Mouse (Mus musculus) limb, embryonic 11.5 days (tissue): Measurements from ENCODE around the gene Atp5l. TPM values are rescaled to one million over a fixed set of nuclear protein-coding genes. Genes with fewer than 3 reads are reported as not detected.

ENCODE experiments used
- ATAC-seq: fragments of 200-750 bp; cut with Nextera tagmentation; 2 replicates; pipeline ENCODE4 v1.8.0; 2017; ENCODE audit warnings: low read depth; ENCODE audit not compliant: insufficient number of reproducible peaks, low FRiP score, low TSS enrichment
- DNase-seq: peaks from one replicate; pipeline ENCODE4 v3.0.0-alpha.2; 2015; ENCODE audit warnings: low spot score
- H3K27ac ChIP-seq: fragments of 300-500 bp; sonication (generic); replicated peaks from 2 replicates; pipeline ENCODE4 v1.5.1; 2014; ENCODE audit warnings: low read depth, mild to moderate bottlenecking, low read length
- H3K27me3 ChIP-seq: fragments of 300-500 bp; sonication (generic); 2 replicates; pipeline ENCODE4 v1.6.1; 2014; ENCODE audit warnings: mild to moderate bottlenecking, low read length, mixed read lengths; ENCODE audit not compliant: control insufficient read depth, insufficient read depth
- H3K36me3 ChIP-seq: fragments of 300-500 bp; sonication (generic); 2 replicates; pipeline ENCODE4 v1.6.1; 2014; ENCODE audit warnings: mild to moderate bottlenecking, low read length, moderate library complexity, mixed read lengths; ENCODE audit not compliant: control insufficient read depth, insufficient read depth
- H3K4me1 ChIP-seq: fragments of 300-500 bp; sonication (generic); 2 replicates; pipeline ENCODE4 v1.6.1; 2014; ENCODE audit warnings: low read length, mixed read lengths; ENCODE audit not compliant: control insufficient read depth, insufficient read depth
- H3K4me2 ChIP-seq: fragments of 300-500 bp; sonication (generic); 2 replicates; pipeline ENCODE4 v1.6.1; 2014; ENCODE audit warnings: low read depth, mild to moderate bottlenecking, moderate library complexity; ENCODE audit not compliant: severe bottlenecking
- H3K4me3 ChIP-seq: fragments of 300-500 bp; sonication (generic); 2 replicates; pipeline ENCODE4 v1.5.1; 2014; ENCODE audit warnings: low read depth, low read length
- H3K9ac ChIP-seq: fragments of 300-500 bp; sonication (generic); 2 replicates; pipeline ENCODE4 v1.6.1; 2014; ENCODE audit warnings: mild to moderate bottlenecking, low read length
- H3K9me3 ChIP-seq: fragments of 300-500 bp; sonication (generic); 2 replicates; pipeline ENCODE4 v1.6.1; 2016; ENCODE audit warnings: low read length; ENCODE audit not compliant: control insufficient read depth
- WGBS: fragments of 180-500 bp; shearing (Covaris S2); extraction: QIAGEN DNeasy Blood & Tissue Kit; methylation state at CpG from one replicate; pipeline ENCODE4 v1.1.7; 2014; 5-methylcytosine and 5-hydroxymethylcytosine counted together
- polyA plus RNA-seq: library from polyadenylated mRNA; unstranded; fragments of >200 nt; fragmentation: Nextera tagmentation; extraction: Ambion mirVana; gene quantifications from 2 replicates; pipeline ENCODE4 v1.2.1, GENCODE M21; 2014

Gene Atp5l
- polyA plus RNA-seq, 1 experiment from 2014 or later, result 614 TPM

DNA sequence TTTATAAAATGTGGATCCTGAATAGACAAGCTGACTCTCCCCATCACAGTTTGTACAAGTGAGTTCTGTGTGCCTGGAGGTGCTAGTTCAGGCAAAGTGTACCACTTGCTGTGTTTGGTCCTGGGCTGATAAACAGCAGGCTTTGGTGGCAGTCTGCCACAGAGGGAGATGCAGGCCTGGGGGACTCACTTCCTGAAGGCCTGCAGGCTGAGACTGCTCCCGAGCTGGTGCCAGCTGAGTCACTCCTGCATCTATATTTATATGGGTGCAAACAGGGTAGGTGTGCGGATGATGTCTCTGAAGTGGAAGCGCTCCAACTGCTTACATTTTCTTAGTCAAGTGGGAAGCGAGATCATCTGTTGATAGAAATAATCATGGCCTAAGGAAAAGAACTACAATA is 14.9 kb downstream of the Atp5l start:
- 86% methylated on average over 4 of the region's 4 CpGs for WGBS
- no peak for DNase-seq
- H3K27me3 ChIP-seq, result no peaks in the 10 kb centered on the region
- H3K9me3 ChIP-seq, result no peaks in the 10 kb centered on the region
- no peak overlapping the region for H3K27ac ChIP-seq
- no peak for ATAC-seq
- H3K9ac ChIP-seq, result no peak overlapping the region
- H3K4me2 ChIP-seq, result no peak overlapping the region
- H3K4me3 ChIP-seq, result no peak overlapping the region
- H3K4me1 ChIP-seq, result no peaks in the 10 kb centered on the region
- H3K36me3 ChIP-seq, result no peaks in the 10 kb centered on the region

DNA sequence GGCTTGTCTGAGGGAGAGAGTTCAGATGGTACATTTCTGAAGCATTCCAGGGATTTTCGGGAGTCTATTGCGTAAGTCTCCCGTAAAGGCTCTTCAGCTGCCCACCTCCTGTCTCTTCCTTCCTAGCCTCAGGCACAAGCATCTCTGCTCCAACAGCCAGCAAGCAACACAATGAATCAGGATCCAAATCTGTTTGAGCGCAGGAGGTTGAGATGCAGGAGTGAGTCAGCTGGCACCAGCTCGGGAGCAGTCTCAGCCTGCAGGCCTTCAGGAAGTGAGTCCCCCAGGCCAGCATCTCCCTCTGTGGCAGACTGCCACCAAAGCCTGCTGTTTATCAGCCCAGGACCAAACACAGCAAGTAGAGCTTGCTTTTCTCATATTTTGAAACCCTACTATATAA is 15.6 kb downstream of the Atp5l start:
- DNase-seq (no peak), ATAC-seq (no peak)
- Histone ChIP-seq H3K9me3 (no peaks in the 10 kb centered on the region), H3K27me3 (no peaks in the 10 kb centered on the region), H3K36me3 (no peaks in the 10 kb centered on the region), H3K4me1 (no peaks in the 10 kb centered on the region), H3K9ac (no peak overlapping the region), H3K27ac (no peak overlapping the region), H3K4me3 (no peak overlapping the region), H3K4me2 (no peak overlapping the region)
- WGBS, result 72% methylated on average over 5 of the region's 5 CpGs

DNA sequence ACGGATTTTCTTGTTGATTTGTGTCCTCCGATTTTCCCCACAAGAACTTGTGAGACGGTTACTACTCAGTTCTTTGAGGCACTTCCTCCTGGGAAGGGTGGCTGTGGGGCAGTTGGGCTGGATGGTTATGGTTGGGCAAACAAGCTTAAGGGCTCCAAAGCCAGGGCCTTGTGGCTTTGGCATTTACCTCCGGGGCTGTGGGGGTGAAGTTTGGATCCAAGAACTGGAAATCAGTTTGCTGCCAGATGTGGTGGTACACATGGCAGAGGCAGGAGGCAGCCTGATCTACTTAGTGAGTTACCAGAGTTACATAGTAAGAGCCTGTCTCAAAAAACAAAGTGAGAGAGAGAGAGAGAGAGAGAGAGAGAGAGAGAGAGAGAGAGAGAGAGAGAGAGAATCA is 16.7 kb downstream of the Atp5l start:
- WGBS, result 84% methylated on average over 4 of the region's 4 CpGs
- Histone ChIP-seq H3K36me3 (no peaks in the 10 kb centered on the region), H3K4me2 (no peak overlapping the region), H3K9ac (no peak overlapping the region), H3K27me3 (no peaks in the 10 kb centered on the region), H3K27ac (no peak overlapping the region), H3K4me1 (no peaks in the 10 kb centered on the region), H3K9me3 (no peaks in the 10 kb centered on the region), H3K4me3 (no peak overlapping the region)
- no peak for ATAC-seq
- DNase-seq, result no peak

DNA sequence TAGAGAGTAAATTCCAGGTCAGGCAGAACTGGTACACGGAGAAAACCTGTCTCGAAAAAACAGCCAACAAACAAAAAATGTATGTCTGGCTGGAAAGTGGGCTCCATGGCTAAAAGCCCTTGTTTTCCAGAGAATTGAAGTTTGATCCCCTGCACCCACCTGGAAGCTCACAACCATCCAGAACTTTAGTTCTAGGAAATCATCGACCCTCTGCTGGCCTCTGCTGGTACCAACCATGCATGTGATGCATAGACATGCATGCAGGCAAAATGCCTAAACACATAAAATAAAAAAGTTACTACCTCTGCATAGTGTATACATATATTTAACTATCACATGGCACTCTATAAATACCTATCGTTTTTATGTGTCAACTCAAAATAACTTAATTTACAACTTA is 20.1 kb downstream of the Atp5l start:
- ATAC-seq (no peak), DNase-seq (no peak)
- Histone ChIP-seq H3K9ac (no peak overlapping the region), H3K4me3 (no peak overlapping the region), H3K4me2 (no peak overlapping the region), H3K27ac (no peak overlapping the region), H3K9me3 (no peaks in the 10 kb centered on the region), H3K4me1 (no peaks in the 10 kb centered on the region), H3K36me3 (no peaks in the 10 kb centered on the region), H3K27me3 (no peaks in the 10 kb centered on the region)
- 66% methylated on average over 4 of the region's 4 CpGs for WGBS

DNA sequence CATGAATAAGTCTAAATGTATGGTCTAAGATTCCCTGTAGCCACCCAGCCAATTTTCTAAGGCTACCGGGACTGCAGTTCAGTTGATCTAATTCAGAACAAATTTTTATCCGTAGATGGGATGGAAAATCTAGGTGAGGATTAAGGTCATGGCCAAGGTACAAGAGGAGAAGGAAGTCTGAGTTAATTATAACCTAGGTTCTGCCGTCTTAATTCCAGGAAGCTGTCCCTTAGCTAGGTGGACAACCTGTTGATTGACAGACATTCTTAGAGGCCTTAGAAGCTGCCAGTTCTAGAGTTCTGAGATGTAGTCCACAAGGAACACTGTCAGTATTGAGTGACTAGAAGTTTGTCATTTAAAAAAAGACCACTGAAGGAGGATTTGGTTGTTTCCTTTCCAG is 20.8 kb downstream of the Atp5l start:
- DNase-seq, result no peak
- H3K9me3 ChIP-seq, result no peaks in the 10 kb centered on the region
- H3K4me2 ChIP-seq, result no peak overlapping the region
- no peak overlapping the region for H3K9ac ChIP-seq
- no peak for ATAC-seq
- no peak overlapping the region for H3K4me3 ChIP-seq
- H3K36me3 ChIP-seq, result no peaks in the 10 kb centered on the region
- H3K27ac ChIP-seq, result no peak overlapping the region
- WGBS, result 86% methylated on average over 3 of the region's 3 CpGs
- H3K4me1 ChIP-seq, result no peaks in the 10 kb centered on the region
- H3K27me3 ChIP-seq, result no peaks in the 10 kb centered on the region

DNA sequence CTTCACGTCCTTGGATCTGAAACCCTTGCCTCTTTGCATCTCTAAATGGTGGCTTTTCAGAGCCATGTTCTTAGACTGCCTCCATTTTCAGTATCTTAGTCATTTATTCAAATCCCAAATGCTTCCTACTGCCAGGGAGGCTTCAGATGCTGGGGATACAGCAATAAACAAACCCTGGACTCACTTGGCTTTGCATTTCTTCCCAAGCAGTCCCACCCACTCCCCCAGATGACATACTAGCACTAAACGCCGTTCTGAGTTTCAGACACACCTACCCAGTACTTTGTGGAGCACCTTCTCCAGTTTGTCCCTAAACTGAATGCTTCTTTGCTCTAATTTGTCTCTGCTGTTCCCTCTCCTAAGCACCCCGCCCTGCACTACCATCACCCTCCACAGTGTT is 23.5 kb downstream of the Atp5l start:
- WGBS, result 60% methylated on average over 4 of the region's 4 CpGs
- DNase-seq, result no peak

DNA sequence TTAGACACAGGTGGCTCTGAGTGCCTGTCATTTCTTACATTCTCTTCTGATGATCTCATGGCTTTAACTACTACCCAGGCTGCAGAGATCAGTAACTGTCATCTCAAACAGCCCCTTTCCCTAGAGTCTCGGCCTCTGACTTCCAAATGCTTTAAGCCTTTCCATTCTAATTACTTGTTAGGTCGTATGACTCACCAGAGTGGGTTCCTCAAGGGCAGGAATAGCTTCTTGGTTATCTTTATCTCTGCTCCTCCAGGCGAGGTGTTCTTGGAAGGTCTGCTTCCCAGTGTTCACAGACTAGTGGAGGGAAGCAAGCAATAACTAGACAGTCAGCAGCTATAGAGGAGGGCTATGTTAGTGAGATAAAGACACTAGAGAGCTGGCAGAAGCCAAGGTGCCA is 27.9 kb downstream of the Atp5l start:
- Histone ChIP-seq H3K9me3 (no peaks in the 10 kb centered on the region), H3K9ac (no peak overlapping the region), H3K27me3 (no peaks in the 10 kb centered on the region), H3K4me1 (no peaks in the 10 kb centered on the region), H3K4me3 (no peak overlapping the region), H3K27ac (no peak overlapping the region), H3K36me3 (no peaks in the 10 kb centered on the region), H3K4me2 (no peak overlapping the region)
- ATAC-seq, result no peak
- WGBS, result 65% methylated on average over 3 of the region's 3 CpGs
- no peak for DNase-seq

More for the DNA sequence above, 23.5 kb downstream of the Atp5l start:
- no peak for ATAC-seq
- Histone ChIP-seq H3K36me3 (no peaks in the 10 kb centered on the region), H3K27me3 (no peaks in the 10 kb centered on the region), H3K9ac (no peak overlapping the region), H3K4me3 (no peak overlapping the region), H3K27ac (no peak overlapping the region), H3K9me3 (no peaks in the 10 kb centered on the region), H3K4me2 (no peak overlapping the region), H3K4me1 (no peaks in the 10 kb centered on the region)

DNA sequence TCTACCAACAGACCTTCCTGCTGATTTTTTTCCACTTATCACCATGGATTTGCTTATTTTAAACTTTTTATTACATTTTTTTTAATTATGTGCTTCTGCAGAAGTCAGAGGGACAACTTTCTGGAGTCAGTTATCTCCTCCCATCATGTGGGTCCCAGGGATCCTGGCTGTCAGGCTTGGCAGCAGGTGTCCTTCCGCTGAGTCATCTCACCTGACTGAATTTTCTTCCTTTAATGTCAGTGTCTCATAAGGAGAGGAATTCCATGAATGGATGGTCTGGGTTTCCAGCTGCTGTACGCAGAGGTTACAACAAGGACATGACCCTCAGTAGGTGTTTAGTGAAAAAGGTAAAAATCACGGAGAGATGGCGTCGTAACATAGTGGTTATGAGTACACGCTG is 29.3 kb downstream of the Atp5l start:
- no peaks in the 10 kb centered on the region for H3K4me1 ChIP-seq
- DNase-seq (no peak), ATAC-seq (no peak)
- H3K4me3 ChIP-seq, result no peak overlapping the region
- H3K4me2 ChIP-seq, result no peak overlapping the region
- H3K27ac ChIP-seq, result no peak overlapping the region
- no peak overlapping the region for H3K9ac ChIP-seq
- no peaks in the 10 kb centered on the region for H3K27me3 ChIP-seq
- no peaks in the 10 kb centered on the region for H3K9me3 ChIP-seq
- H3K36me3 ChIP-seq, result no peaks in the 10 kb centered on the region
- 89% methylated on average over 6 of the region's 6 CpGs for WGBS

DNA sequence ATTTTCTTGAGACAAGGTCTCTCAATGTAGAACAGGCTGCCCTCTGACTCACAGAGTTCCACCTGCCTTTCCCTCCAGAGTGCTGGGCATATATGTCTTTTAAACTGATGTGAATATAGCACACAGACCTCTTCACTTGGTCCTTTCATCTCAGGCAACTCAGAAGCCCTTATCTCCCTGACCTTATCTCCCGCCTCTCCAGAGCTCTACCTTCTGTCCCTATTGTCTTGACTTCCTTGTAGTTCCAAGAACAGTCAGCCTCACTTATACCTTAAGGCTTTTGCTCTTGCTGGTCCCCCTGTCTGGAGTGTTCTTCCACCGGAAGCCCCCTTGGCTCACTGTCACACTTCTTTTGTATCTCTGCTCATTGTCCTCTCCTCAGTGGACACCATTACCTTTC is 30.4 kb downstream of the Atp5l start:
- Histone ChIP-seq H3K9me3 (no peaks in the 10 kb centered on the region), H3K4me2 (no peak overlapping the region), H3K27me3 (no peaks in the 10 kb centered on the region), H3K9ac (no peak overlapping the region), H3K27ac (no peak overlapping the region), H3K36me3 (no peaks in the 10 kb centered on the region), H3K4me1 (no peaks in the 10 kb centered on the region), H3K4me3 (no peak overlapping the region)
- DNase-seq, result no peak
- ATAC-seq, result no peak
- 67% methylated on average over 2 of the region's 2 CpGs for WGBS
